Comparison of ENCODE assay signal across 13 mouse cellular contexts in the genomic region with DNA sequence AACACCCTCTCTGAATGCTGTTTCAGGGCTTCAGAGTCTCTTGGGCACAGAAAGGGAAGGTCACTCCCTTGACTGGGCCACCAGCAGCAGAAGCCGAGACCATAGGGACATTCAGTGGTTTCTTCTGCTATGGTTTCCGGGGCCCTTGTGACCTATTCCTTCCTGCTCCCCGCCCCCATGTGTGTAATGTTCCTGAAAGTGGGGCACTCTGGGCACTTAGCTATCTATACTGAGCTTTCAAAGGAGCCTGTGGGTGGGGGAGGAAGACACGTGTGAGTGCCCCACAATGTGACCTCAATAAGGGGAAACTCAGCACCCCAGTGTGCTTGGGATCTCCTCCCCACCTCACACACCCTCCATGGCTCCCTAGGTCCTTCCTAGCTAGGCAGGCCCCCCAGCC. TPM values are rescaled to one million over a fixed set of nuclear protein-coding genes. Genes with fewer than 3 reads are reported as not detected.
DNase-seq lines count a peak whose midpoint lies in the region; ATAC-seq and TF ChIP-seq lines count a peak whose summit lies in the region.
"Had no signal": no experiment of that assay in that cellular context is flagged by ENCODE, and none has a peak within 500 bp of the region (broad histone marks: within the 10 kb centered on the region; RNA-seq: fewer than 3 reads in every experiment).

No protein-coding gene starts in this region.

- no peak for TF ChIP-seq EP300 in lung, postnatal 0 days (IDR thresholded peaks at IDR 0.05)

- H3K9ac ChIP-seq in lung, postnatal 0 days (replicated peaks; ENCODE audit: low read depth), result no peak overlapping the region

- no peak overlapping the region for H3K27ac ChIP-seq in lung, postnatal 0 days (ENCODE audit: low read length)

- H3K4me2 ChIP-seq in lung, postnatal 0 days (replicated peaks; ENCODE audit: low read depth, low read length), result no peak overlapping the region

- DNase-seq in lung, postnatal 0 days (ENCODE audit: low spot score), result peak; percentile 50
- no peak for DNase-seq in lung, postnatal 14 days
- peak; percentile 78 to 86 for DNase-seq in thymus, postnatal 36 days
- DNase-seq in retina, postnatal 1 day, result no peak
- DNase-seq in gastrocnemius, adult 8-10 months (ENCODE audit: low spot score in 2 of 2), result no peak
- no peak for DNase-seq in yolk sac, embryonic 10.5 days (ENCODE audit: low spot score)
- DNase-seq: cerebellum, adult 18-20 months; kidney, adult 11 months had no signal

- peaks cover 3% of the 10 kb centered on the region; the same call in 1 of the 2 replicates for H3K4me1 ChIP-seq in lung, postnatal 0 days (ENCODE audit: insufficient read depth, low read depth, low read length)
- H3K4me1 ChIP-seq in megakaryocyte, embryonic 14.5 days, result peaks cover 86% of the 10 kb centered on the region

- no peak for ATAC-seq in lung, postnatal 0 days
- peak; percentile 20 for ATAC-seq in common myeloid progenitor, adult 5-6 weeks (replicated peaks; ENCODE audit: low read depth, poor library complexity, severe bottlenecking)

- H3K9me3 ChIP-seq in lung, postnatal 0 days (ENCODE audit: low read length), result no peaks in the 10 kb centered on the region
- no peaks in the 10 kb centered on the region for H3K9me3 ChIP-seq in megakaryocyte, embryonic 14.5 days

- no peaks in the 10 kb centered on the region for H3K36me3 ChIP-seq in lung, postnatal 0 days (ENCODE audit: insufficient read depth, low read length)
- H3K36me3 ChIP-seq in megakaryocyte, embryonic 14.5 days (replicated peaks; ENCODE audit: low read length), result peaks cover 33% of the 10 kb centered on the region

- H3K4me3 ChIP-seq in lung, postnatal 0 days (ENCODE audit: low read depth, low read length), result no peak overlapping the region
- peak overlapping the region; percentile 87 for H3K4me3 ChIP-seq in megakaryocyte, embryonic 14.5 days (replicated peaks)
- H3K4me3 ChIP-seq: erythroblast, embryonic 14.5 days had no signal

- WGBS in lung, postnatal 0 days, result 51% methylated on average over 4 of the region's 4 CpGs

- 0 out of 2 replicates have a peak, but pooled peaks cover 10% of the 10 kb centered on the region for H3K27me3 ChIP-seq in lung, postnatal 0 days (replicated peaks; ENCODE audit: insufficient read depth, low read length)
- no peaks in the 10 kb centered on the region for H3K27me3 ChIP-seq in megakaryocyte, embryonic 14.5 days (replicated peaks)

- TF ChIP-seq CTCF in lung, postnatal 0 days (IDR thresholded peaks at IDR 0.05), result no peak

RNA-seq across cellular contexts. Expression of a gene that starts 1.7 kb away (rescaled TPM):
- 7.3 and 7.6 TPM in 2 replicates for polyA plus RNA-seq in lung, postnatal 0 days (2015; fragmentation: Nextera tagmentation; extraction: Ambion mirVana)
- total RNA-seq in common myeloid progenitor, adult 5-6 weeks (2017), result 21.7 and 22.2 TPM in 2 replicates
- polyA plus RNA-seq in megakaryocyte, embryonic 14.5 days (2012; ENCODE audit: insufficient read depth, low replicate concordance), result 370 and 778 TPM in 2 replicates
- 1 to 10 TPM; 1.7 to 4.5 (median 2.4) TPM for total RNA-seq in gastrocnemius, adult 8-10 months (2022)

RNA-seq across cellular contexts. Expression of a gene that starts 1.7 kb away (rescaled TPM):
- 0.13 and 0.16 TPM in 2 replicates for polyA plus RNA-seq in lung, postnatal 0 days (2015; fragmentation: Nextera tagmentation; extraction: Ambion mirVana)
- total RNA-seq in common myeloid progenitor, adult 5-6 weeks (2017), result 1.6 and 3.5 TPM in 2 replicates
- polyA plus RNA-seq in megakaryocyte, embryonic 14.5 days (2012; ENCODE audit: insufficient read depth, low replicate concordance), result 10.8 and 11.1 TPM in 2 replicates
- total RNA-seq in gastrocnemius, adult 8-10 months (2022), result not detected
- total RNA-seq: gastrocnemius, postnatal 4 days had no signal
- polyA plus RNA-seq: limb, embryonic 11.5 days had no signal

RNA-seq across cellular contexts. Expression of a gene that starts 30.0 kb away (rescaled TPM):
- polyA plus RNA-seq in lung, postnatal 0 days (2015; fragmentation: Nextera tagmentation; extraction: Ambion mirVana), result 28.0 and 30.5 TPM in 2 replicates
- 19.8 and 23.7 TPM in 2 replicates for total RNA-seq in common myeloid progenitor, adult 5-6 weeks (2017)
- polyA plus RNA-seq in megakaryocyte, embryonic 14.5 days (2012; ENCODE audit: insufficient read depth, low replicate concordance), result 51.5 and 59.4 TPM in 2 replicates
- 10 to 100 TPM; 14.5 to 17.4 (median 16.0) TPM for total RNA-seq in gastrocnemius, adult 8-10 months (2022)

RNA-seq across cellular contexts. Expression of a gene that starts 33.0 kb away (rescaled TPM):
- polyA plus RNA-seq in lung, postnatal 0 days (2015; fragmentation: Nextera tagmentation; extraction: Ambion mirVana), result 9.4 and 10.7 TPM in 2 replicates
- 7.3 and 19.9 TPM in 2 replicates for total RNA-seq in common myeloid progenitor, adult 5-6 weeks (2017)
- polyA plus RNA-seq in megakaryocyte, embryonic 14.5 days (2012; ENCODE audit: insufficient read depth, low replicate concordance), result 30.6 and 35.6 TPM in 2 replicates
- total RNA-seq in gastrocnemius, adult 8-10 months (2022), result 100 to 1,000 TPM in 1 of 4 experiments, 10 to 100 TPM in 3; 38.9 to 177 (median 68.9) TPM

RNA-seq across cellular contexts. Expression of a gene that starts 45.8 kb away (rescaled TPM):
- 57.4 and 88.8 TPM in 2 replicates for polyA plus RNA-seq in lung, postnatal 0 days (2015; fragmentation: Nextera tagmentation; extraction: Ambion mirVana)
- 10.6 and 11.7 TPM in 2 replicates for total RNA-seq in common myeloid progenitor, adult 5-6 weeks (2017)
- 99.7 and 186 TPM in 2 replicates for polyA plus RNA-seq in megakaryocyte, embryonic 14.5 days (2012; ENCODE audit: insufficient read depth, low replicate concordance)
- 10 to 100 TPM; 19.7 to 24.6 (median 22.2) TPM for total RNA-seq in gastrocnemius, adult 8-10 months (2022)

Comparison
In these comparisons a context has a peak if more than half of its experiments do, and no peak if none do; other contexts are left out.
1. DNase-seq: peak in lung, postnatal 0 days (single experiment) and thymus, postnatal 36 days (2 of 2); none in lung, postnatal 14 days (single experiment), retina, postnatal 1 day (single experiment), gastrocnemius, adult 8-10 months (0 of 2) and yolk sac, embryonic 10.5 days (single experiment).